Mouse (Mus musculus) layer of hippocampus, adult 8-10 months (tissue): Measurements from ENCODE around the gene Atp1b1. TPM values are rescaled to one million over a fixed set of nuclear protein-coding genes. Genes with fewer than 3 reads are reported as not detected.

ENCODE experiments used
- DNase-seq, 2 experiments: peaks; one replicate each; pipeline ENCODE4 v3.0.0; 2022; ENCODE audit warnings: low spot score in 2 of 2
- total RNA-seq, 4 experiments: library from RNA; stranded (reverse); gene quantifications; 2 replicates each; pipeline ENCODE4 v1.2.4; 2022

Atp1b1 gene
- total RNA-seq, 4 experiments from 2014 or later: 1,927 to 2,142 (median 1,996) TPM

DNA sequence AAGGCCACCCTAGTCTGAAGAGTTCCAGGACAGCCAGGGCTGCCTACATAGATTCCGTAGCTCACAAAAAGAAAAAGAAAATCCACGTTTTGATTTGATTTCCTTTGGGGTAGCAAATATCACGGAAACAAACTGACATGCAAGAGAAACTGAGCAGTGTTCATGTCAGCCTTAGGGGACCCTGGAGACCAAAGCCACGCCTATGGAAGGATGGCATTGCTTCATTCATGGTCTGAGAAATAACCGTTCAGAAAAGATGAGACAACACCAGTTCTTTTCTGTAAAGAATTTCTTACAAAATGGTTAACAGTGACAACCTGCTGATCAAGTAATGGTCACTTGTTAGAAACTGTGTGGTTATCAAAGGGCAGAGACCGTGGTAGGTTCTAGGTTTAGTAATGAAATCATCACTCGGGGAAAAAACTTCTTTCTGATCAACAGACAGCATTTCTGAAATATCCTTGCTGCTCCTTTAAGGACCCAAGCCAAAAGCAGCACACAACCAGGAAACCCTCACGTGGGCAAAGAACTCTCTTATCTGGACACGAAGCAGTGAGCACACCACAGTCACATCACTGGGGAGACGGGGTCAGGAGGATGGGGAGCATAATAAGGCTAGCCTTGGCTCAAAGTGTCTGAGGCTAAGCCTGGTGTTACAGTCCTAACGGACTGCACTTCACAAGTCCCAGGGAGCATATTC, 17.3 kb downstream of the Atp1b1 start:
- DNase-seq: no peak

DNA sequence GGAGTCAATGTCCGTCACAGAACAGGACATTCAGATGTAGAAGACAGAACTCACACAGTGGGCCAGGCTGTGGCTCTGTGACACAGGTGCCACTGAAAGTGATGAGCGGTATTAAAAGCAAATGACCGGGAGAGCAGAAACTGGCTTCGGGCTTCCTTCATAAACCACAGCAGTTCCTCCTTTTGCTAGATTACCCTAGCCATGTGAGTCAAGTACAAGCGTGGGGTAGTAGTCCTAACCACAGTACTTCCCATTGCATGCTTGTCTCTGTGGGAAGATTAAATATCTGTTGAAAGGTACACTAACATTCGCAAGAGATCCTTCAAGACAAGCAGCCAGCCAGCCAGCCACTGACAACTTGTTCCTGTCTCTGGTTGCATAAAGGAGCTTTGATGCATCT, 17.9 kb downstream of the Atp1b1 start:
- no peak for DNase-seq

DNA sequence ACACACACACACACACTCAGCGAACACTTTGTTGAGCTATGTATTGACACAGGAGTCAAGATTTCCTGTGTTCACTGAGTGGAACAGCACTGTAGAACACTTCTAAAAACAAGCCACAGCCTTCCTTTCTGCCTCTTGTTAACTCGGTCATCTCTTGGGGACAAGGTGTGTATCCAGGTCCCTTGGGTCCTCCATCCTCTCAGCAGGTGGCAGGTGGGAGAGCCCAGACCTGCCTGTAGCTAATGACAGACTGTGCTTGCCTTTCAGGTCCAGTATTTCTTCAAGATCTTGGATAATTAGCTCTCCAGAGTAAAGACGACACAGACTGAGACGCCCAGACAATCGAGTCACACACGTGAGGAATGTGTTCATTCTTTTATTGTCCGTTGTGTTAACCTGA, 21.4 kb downstream of the Atp1b1 start:
- no peak for DNase-seq

DNA sequence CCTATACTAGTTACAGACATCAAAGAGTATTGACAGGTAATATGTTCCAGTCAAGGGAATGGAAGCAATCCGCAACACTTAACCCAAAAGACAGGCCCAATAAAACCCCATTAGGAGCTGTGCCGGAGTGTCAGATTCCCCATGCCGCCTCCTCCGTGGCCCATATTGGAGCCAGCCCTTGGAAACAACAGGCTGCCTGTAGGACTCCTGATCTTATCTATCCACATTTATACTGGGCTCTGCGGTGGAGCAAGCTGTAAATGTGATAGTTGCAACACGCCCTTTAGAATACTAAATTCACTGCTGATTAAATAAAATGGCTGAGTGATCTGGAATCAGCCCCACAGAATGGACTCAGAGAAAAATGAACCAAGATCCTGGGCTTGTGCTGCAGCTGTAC, 24.1 kb downstream of the Atp1b1 start:
- DNase-seq: no peak

DNA sequence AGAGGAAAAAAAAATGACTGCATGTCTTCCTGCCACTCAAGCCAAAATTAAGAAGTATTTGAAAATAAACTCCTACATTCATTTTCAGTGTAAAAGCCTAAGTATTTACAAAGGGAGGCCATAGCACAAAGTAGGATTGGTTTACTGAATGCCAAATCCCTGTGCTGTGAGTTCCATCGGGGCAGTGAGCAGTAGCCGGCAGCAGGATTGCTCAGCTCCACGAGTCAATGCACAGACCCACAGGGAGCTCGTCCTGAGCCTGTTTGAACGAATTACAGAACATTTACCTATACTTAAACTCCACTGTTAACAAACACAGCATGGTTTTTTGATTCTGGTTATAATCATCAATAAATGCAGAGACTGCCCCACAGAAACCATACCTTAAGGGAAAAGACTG, 25.5 kb downstream of the Atp1b1 start:
- no peak for DNase-seq

DNA sequence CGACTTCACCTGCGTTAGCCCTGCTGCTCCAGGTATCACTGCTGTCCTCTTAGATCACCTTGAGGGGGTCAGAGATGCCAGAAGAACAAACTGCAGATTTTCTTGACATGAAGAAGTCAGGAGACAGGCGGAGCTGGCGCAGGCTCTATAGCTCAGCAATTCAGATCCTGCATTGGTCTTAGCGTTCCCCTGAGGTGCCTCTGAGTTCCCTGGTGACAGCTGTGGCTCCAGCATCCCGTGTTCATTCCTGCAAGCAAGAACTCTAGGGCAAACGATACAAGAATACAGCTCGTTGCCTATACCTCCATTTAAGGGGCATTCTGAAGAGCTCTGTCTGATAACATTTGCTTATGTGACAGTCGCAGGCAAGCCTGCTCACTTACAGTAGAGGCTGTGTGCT, 29.5 kb downstream of the Atp1b1 start:
- DNase-seq: no peak

DNA sequence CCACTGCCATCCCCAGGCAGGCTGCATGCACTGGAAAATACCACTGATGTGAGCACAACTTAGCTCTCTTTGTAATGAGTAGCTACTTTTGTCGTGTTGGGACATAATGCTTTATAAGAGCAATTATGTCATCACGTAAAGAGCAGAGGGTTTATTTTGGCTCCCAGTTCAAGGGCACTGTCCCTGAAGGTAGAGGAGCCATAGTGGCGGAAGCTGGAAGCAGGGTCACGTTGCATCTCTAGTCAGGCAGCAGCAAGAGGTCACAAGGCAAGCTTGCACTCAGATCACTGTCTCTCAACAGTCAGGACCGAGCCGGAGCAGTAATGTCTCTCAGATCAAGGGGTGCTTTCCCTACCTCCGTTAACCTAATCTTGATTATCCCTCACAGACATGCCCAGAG, 30.4 kb downstream of the Atp1b1 start:
- DNase-seq: no peak

DNA sequence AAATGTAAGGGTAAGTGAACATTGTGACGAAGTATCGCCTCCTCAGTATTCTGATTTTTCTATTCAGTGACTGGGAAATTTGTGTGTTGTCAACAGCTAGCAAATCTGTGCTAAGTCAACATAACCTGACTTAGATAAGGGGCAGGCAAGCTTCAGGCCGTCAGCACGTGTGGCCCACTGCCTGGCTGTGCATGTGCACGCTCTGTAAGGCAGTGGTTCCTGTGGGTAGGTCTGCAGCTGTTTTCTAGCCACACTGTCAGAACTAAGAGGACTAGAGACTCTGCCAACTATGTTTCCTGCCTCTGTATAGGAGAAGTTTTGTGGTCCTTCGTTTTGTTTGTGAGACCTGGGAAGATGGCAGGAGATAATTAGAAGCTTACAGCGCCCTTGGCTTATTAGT, 31.9 kb downstream of the Atp1b1 start:
- DNase-seq: no peak

DNA sequence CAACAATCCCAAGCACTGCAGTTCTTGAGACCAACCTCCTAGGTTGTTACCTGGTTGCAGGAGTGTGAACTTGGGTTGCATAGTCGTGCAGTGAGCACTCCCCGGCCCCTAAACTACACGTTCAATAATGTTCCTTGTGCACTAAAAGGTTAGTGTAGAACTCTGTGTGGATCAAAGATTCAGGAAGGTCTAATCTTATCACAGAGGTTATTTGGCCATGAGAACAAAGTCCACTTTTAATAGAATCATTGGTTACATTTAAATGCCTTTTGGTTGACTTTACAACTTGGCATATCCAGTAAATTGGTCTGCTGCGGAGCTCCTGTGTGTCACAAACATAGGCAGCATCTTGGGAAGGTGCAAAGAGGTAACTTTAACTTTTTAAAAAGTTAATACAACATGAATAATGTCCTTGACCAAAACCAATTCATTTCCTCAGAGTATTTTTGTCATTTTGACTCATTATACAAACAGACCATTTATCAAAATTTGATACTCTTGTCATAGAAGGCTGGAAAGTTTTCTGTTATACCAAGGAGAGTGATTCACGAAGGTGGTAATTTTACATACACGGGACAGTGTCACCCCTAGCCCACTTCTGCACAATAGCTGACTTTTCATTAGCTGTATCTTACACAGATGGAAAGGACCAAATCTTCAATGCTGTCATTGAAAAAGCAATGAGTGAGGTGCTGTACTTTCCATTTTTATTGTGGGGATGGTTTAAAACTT, 37.4 kb downstream of the Atp1b1 start:
- no peak for DNase-seq

DNA sequence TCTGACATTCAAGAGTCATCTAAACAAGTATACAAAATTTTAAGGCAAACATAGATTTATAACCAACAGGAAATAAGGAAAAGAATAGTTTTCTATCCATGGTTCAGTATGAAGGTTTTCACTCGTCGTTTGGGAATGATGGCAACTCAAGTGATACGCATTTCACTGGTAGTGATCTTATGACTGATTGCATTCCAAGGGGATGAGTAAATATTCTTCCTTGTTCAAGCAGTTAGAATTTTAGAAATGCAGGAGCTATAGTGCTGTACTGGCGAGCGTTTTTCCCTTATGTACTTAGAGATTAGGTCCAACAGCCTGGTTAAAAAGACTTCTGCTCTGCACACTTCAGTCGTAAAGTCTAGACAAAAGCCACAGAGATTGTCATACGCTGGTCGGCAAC, 38.8 kb downstream of the Atp1b1 start:
- DNase-seq: no peak

DNA sequence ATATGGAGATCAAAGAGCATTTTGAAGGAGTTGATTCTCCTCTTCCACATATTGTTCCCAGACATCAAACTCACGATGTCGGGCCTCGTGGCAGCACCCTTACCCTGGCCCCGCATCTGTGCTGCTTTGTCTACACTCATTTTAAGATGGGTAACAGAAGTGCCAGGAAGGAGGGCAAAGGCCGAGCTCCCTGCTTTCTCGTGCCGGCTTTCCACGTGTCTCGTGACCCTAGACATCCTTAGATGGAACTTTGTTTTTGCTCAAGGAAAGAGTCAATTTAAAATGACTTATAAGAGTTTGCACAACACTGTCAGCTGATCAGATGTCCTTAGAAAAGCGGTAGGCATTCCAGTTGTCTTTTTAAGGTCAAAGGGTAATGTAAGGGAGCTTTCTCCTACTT, 39.8 kb downstream of the Atp1b1 start:
- DNase-seq: no peak

DNA sequence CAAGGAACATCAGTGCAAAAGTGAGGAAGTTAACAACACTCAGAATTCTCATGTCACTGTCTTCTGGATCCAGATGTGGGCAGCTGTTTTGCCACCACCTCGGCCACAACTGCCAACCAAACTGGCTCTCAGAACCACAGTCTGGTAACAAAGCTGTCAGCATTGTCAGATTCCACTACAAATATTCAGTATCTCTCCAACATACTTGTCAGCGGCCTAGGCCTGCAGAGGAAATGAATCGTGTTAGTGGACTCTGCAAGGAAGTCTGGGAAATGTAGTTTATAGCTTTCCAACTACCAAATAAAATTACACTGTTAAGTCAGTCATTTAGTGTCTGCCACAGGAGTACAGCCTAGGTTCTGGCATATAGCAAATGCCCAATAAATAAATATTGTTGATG, 40.6 kb downstream of the Atp1b1 start:
- DNase-seq: no peak

DNA sequence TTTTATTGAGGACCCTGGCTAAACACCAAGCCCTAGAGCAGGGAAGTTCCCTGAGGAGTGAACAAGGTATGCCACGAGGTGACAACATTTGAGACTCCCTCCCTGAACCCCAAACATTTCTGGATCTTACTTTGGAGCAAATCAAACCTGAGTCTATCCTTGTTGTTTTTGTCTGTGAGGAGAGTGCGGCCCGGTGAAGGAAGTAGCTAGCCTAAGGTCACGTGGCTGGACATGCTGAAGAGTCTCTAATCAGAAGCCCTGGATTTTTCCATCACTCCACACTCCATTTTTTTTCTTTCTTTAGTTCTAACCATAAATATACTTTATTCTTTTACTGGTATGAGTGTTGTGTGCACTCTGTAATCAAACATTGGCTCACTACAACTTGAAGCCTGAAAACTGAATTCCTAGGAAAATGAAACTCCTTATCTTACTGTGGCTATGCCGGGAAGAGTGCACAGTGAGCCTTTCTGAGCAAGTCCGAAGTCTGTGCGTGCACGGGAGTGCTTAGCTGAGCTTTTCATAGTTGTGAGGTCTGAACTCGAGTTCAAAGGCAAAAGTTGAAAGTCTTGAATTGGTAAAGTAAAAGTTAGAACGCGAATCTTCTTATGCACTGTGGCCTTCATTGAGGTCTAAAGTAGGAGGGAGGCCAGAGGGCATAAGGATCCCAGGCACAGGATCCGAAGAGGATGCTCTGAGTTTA, 41.3 kb downstream of the Atp1b1 start:
- no peak for DNase-seq

DNA sequence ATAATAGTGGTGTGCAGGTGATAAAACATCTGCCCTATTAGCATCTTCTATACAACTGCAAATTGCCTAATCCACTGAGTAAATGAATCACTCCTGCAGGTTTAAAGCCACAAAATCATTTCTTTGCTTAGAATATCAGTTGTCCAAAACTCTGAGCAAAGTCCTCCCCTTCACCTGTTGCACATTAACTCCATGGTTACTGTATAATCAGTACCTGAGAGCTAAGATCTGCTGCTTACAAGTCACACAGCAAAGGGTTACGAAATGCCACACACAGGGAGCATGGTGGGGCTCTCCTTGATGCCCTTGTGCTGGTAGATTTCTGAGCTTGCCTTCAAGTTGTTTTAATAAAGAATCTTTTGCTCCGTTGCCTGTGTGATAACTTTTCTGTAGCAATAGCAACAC, 42.8 kb downstream of the Atp1b1 start:
- DNase-seq: no peak

DNA sequence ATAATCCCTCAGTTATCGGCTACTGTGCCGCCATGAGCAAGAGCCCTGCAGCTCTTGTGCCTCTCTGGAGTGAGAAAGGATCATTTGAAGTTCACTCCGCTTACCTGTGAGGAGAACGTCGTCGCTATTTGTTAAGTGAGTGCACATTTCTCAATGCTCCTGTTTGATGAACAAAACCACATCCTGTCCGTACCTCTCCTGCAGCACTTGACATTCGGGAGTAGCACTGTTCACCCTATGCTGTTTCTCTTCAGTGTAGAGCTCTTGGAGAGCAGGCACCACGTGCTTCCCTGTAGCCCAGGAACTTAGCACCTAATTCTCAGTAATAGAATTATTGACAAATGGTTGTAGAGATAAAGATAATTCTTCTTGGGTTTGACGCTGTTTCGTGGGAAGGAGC, 44.5 kb downstream of the Atp1b1 start:
- DNase-seq: no peak

DNA sequence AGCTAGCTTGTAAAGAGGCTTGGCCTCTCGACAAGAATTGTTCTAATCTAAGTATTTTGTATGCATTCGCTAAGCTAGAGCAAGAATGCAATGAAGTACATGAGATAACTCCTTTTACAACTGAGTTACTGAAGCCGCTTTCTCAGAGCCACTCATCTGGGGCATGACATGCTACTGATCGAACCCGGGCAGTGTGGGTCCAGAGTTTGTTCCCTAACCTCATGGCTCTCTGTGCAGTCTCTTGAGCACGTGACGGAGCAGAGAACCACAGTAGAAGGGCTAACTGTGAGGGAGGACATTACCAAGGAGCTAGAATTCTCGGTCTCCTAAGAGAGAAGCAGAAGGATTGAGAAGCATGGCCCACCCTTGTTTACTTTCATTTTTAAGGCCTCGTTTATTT, 45.2 kb downstream of the Atp1b1 start:
- DNase-seq: no peak

DNA sequence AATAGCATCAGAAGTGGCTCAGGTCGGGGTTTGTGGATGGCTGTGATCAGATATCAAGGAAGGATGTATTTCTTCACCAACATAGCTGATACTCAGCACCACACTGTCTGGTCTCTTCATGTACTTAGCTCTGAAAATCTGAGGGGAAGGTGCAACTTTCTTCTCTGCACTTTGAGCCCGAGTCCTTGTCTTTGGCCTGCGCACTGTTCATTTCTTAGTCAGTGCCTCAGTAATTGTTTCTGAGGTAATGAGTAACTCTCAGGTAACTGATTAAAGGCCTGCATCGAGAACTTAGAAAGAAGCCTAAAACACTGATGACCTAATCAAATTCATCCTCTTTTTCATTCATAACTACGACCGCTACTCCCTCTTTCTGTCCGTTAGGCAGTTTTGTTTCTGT, 46.8 kb downstream of the Atp1b1 start:
- DNase-seq: no peak

DNA sequence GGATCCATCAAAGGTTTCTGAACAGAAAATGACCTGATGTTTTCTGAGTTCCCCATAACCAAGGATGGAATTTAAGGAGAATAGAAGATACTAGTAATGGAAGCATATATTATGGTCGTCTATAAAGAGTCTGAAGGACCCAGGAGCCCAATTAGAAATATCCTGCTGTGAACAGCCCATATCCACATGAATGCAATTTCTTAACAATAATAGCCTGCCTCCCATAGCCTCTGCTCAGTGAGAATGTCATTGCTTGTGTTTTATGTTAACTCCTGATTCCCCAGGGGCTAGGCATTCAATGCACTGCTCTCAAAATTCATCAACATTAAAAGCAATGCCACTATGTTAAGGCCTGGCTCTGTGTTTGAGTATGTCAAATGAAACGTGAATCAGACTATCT, 49.5 kb downstream of the Atp1b1 start:
- no peak for DNase-seq

DNA sequence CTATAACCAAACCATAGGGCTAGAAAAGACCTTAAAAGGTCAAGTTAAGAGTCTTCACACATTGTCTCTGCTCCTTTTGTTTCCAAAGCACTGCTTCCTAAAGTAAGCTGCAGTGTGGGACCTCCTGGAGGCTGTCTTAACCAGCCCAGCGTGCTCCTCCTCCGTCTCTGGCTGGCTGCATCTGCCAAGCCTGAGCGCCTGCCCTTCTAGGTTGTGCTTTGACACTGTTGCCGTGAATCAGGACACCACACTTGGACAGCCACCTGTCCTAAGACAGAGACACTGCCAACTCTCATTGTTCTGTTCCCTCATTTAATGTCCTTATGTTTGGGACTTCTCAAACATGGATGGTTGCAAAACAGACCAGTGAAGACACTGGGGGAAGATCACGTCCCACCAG, 51.6 kb downstream of the Atp1b1 start:
- DNase-seq: no peak

DNA sequence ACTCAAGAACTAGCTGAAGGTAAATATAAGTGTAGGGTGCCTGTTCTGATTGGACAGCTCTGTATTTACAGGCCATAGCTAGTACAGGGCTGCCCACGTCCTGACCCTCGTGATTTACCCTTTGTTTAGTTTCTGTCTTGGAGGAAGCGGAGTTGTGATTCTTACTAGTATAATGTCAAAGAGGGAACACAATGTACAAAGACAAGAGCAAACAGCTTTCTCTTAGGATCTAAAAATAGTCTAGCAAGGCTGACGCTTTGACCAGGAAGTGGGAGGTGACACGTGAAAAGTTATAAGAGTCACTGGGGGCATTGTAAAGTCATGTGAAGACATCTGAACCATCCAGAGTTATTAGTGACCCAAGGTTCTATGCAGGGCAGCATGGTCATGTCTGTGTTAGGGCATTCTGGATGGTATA, 52.8 kb downstream of the Atp1b1 start:
- DNase-seq: no peak

DNA sequence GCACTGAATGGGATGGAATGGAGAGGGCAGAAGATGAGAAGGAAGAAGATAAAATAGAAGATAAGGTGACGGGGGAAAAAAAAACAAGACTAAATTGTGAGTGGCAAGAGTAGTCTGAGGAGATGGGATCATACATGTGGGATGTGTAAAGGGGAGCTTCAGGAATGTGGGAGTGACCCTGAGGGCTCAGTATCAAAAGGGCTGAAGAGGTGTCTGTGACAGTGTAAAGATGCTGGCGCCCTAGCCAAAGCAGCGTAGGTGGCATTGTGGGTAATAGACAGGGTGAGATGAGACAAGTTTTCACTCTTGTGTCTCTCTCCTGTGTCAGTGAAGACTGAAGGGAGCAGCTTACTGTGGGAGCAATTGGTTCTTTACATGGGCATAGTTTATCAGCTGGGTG, 58.6 kb downstream of the Atp1b1 start:
- DNase-seq: no peak

DNA sequence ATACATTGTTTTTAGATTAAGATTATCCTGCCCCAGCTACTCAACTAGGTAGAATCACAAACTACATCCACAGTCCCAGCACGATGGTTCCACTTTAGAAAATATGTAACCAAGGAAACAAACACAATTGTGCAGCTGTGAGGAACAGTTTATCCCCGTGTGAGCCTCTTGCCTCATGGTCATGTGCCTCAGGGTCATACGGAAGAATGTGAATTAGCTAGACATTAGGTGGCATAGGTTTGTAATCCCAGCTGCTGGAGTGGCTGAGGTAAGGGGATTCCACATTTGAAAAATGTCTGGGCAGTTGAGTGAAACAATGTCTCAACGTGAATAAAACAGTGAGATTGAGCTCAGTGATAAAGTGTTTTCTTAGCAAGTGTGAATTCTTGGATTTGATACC, 60.5 kb downstream of the Atp1b1 start:
- no peak for DNase-seq
